Mouse (Mus musculus) urinary bladder, postnatal 10 days (tissue): ENCODE data around the gene Rtl10.

Source experiments
- DNase-seq: peaks from one replicate; pipeline ENCODE4 v3.0.0; 2022; ENCODE audit warnings: low spot score

Gene Rtl10

GRCm38 (mm10) chr16:18547891-18548290 is 49.2 kb downstream of the Rtl10 start:
- DNase-seq, result no peak
